Mouse (Mus musculus): ENCODE results near the gene Barx2. TPM values are rescaled to one million over a fixed set of nuclear protein-coding genes. Genes with fewer than 3 reads are reported as not detected.

The Barx2 gene
- polyA plus RNA-seq, 2 experiments = 6.1 to 16.9 TPM

- Histone ChIP-seq H3K36me3 (ENCODE audit: control insufficient read depth, insufficient read depth, low read length) (no peaks in the 10 kb centered on the region), H3K27me3 (ENCODE audit: control insufficient read depth, insufficient read depth, low read length) (peaks cover 80% of the 10 kb centered on the region), H3K4me2 (replicated peaks; ENCODE audit: low read depth, low read length, severe bottlenecking) (peak overlapping the region; percentile 98), H3K27ac (replicated peaks; ENCODE audit: low read depth, low read length) (no peak overlapping the region), H3K9me3 (ENCODE audit: control insufficient read depth, low read length) (no peaks in the 10 kb centered on the region), H3K9ac (ENCODE audit: low read depth, low read length, severe bottlenecking) (0 out of 2 replicates have a peak overlapping the region, but pooled peaks have one; percentile 25), H3K4me3 (replicated peaks; ENCODE audit: low read length) (peak overlapping the region; percentile 58), H3K4me1 (ENCODE audit: control insufficient read depth, insufficient read depth, low read length) (peaks cover 12% of the 10 kb centered on the region)
- no peak for DNase-seq (ENCODE audit: low spot score)
- TF ChIP-seq POLR2A (IDR thresholded peaks at IDR 0.05; ENCODE audit: borderline replicate concordance, extremely low read depth, insufficient read depth, insufficient read length) = no peak
- under 1% methylated on average over 33 of the region's 34 CpGs for WGBS
- ATAC-seq (ENCODE audit: low FRiP score, low read depth) = no peak
Observed at GRCm38 (mm10) chr9:31914871-31915270, 1.6 kb upstream of the Barx2 start.

- no peak for DNase-seq (ENCODE audit: low spot score)
- Histone ChIP-seq H3K9me3 (ENCODE audit: control insufficient read depth, low read length) (no peaks in the 10 kb centered on the region), H3K27me3 (ENCODE audit: control insufficient read depth, insufficient read depth, low read length) (peaks cover 80% of the 10 kb centered on the region), H3K9ac (ENCODE audit: low read depth, low read length, severe bottlenecking) (peak overlapping the region; percentile 56), H3K4me3 (replicated peaks; ENCODE audit: low read length) (peak overlapping the region; percentile 58), H3K4me1 (ENCODE audit: control insufficient read depth, insufficient read depth, low read length) (peaks cover 12% of the 10 kb centered on the region), H3K36me3 (ENCODE audit: control insufficient read depth, insufficient read depth, low read length) (no peaks in the 10 kb centered on the region), H3K27ac (replicated peaks; ENCODE audit: low read depth, low read length) (no peak overlapping the region), H3K4me2 (replicated peaks; ENCODE audit: low read depth, low read length, severe bottlenecking) (peak overlapping the region; percentile 98)
- no peak for TF ChIP-seq POLR2A (IDR thresholded peaks at IDR 0.05; ENCODE audit: borderline replicate concordance, extremely low read depth, insufficient read depth, insufficient read length)
- ATAC-seq (ENCODE audit: low FRiP score, low read depth) = no peak
- WGBS = under 1% methylated on average over 54 of the region's 54 CpGs
Observed at GRCm38 (mm10) chr9:31913739-31914591, 703 bp upstream of the Barx2 start.

- H3K9ac ChIP-seq (ENCODE audit: low read depth, low read length, severe bottlenecking) = peak overlapping the region; percentile 56
- peak overlapping the region; percentile 98 for H3K4me2 ChIP-seq (replicated peaks; ENCODE audit: low read depth, low read length, severe bottlenecking)
- DNase-seq (ENCODE audit: low spot score) (no peak), ATAC-seq (ENCODE audit: low FRiP score, low read depth) (no peak)
- H3K36me3 ChIP-seq (ENCODE audit: control insufficient read depth, insufficient read depth, low read length) = no peaks in the 10 kb centered on the region
- H3K4me1 ChIP-seq (ENCODE audit: control insufficient read depth, insufficient read depth, low read length) = peaks cover 21% of the 10 kb centered on the region
- TF ChIP-seq POLR2A (IDR thresholded peaks at IDR 0.05; ENCODE audit: borderline replicate concordance, extremely low read depth, insufficient read depth, insufficient read length) = no peak
- no peak overlapping the region for H3K27ac ChIP-seq (replicated peaks; ENCODE audit: low read depth, low read length)
- H3K9me3 ChIP-seq (ENCODE audit: control insufficient read depth, low read length) = no peaks in the 10 kb centered on the region
- H3K4me3 ChIP-seq (replicated peaks; ENCODE audit: low read length) = peak overlapping the region; percentile 58
- peaks cover 71% of the 10 kb centered on the region for H3K27me3 ChIP-seq (ENCODE audit: control insufficient read depth, insufficient read depth, low read length)
- 2% methylated on average over 16 of the region's 16 CpGs for WGBS
Observed at GRCm38 (mm10) chr9:31912553-31912920, 725 bp downstream of the Barx2 start.

GRCm38 (mm10) chr9:31910221-31910620 is 3.0 kb downstream of the Barx2 start:
- Histone ChIP-seq H3K4me1 (ENCODE audit: control insufficient read depth, insufficient read depth, low read length) (peaks cover 26% of the 10 kb centered on the region), H3K4me2 (replicated peaks; ENCODE audit: low read depth, low read length, severe bottlenecking) (no peak overlapping the region), H3K9me3 (ENCODE audit: control insufficient read depth, low read length) (no peaks in the 10 kb centered on the region), H3K9ac (ENCODE audit: low read depth, low read length, severe bottlenecking) (no peak overlapping the region), H3K27me3 (ENCODE audit: control insufficient read depth, insufficient read depth, low read length) (peaks cover 48% of the 10 kb centered on the region), H3K4me3 (replicated peaks; ENCODE audit: low read length) (no peak overlapping the region), H3K36me3 (ENCODE audit: control insufficient read depth, insufficient read depth, low read length) (no peaks in the 10 kb centered on the region), H3K27ac (replicated peaks; ENCODE audit: low read depth, low read length) (no peak overlapping the region)
- TF ChIP-seq POLR2A (IDR thresholded peaks at IDR 0.05; ENCODE audit: borderline replicate concordance, extremely low read depth, insufficient read depth, insufficient read length) = no peak
- WGBS = 54% methylated on average over 5 of the region's 5 CpGs
- no peak for ATAC-seq (ENCODE audit: low FRiP score, low read depth)
- DNase-seq (ENCODE audit: low spot score) = no peak

GRCm38 (mm10) chr9:31901781-31902180 is 11.5 kb downstream of the Barx2 start:
- Histone ChIP-seq H3K4me2 (replicated peaks; ENCODE audit: low read depth, low read length, severe bottlenecking) (no peak overlapping the region), H3K27me3 (ENCODE audit: control insufficient read depth, insufficient read depth, low read length) (no peaks in the 10 kb centered on the region), H3K4me1 (ENCODE audit: control insufficient read depth, insufficient read depth, low read length) (no peaks in the 10 kb centered on the region; the same call in 1 of the 2 replicates), H3K27ac (replicated peaks; ENCODE audit: low read depth, low read length) (no peak overlapping the region), H3K9ac (ENCODE audit: low read depth, low read length, severe bottlenecking) (no peak overlapping the region), H3K4me3 (replicated peaks; ENCODE audit: low read length) (no peak overlapping the region), H3K9me3 (ENCODE audit: control insufficient read depth, low read length) (no peaks in the 10 kb centered on the region), H3K36me3 (ENCODE audit: control insufficient read depth, insufficient read depth, low read length) (no peaks in the 10 kb centered on the region)
- DNase-seq (ENCODE audit: low spot score) = no peak
- no peak for TF ChIP-seq POLR2A (IDR thresholded peaks at IDR 0.05; ENCODE audit: borderline replicate concordance, extremely low read depth, insufficient read depth, insufficient read length)
- 74% methylated on average over 2 of the region's 2 CpGs for WGBS
- ATAC-seq (ENCODE audit: low FRiP score, low read depth) = no peak
